Mouse (Mus musculus): Measurements from ENCODE around the gene Fstl4. TPM values are rescaled to one million over a fixed set of nuclear protein-coding genes. Genes with fewer than 3 reads are reported as not detected.

The Fstl4 gene
- total RNA-seq, 4 experiments from 2014 or later: 27.9 to 29.7 (median 28.9) TPM

DNA sequence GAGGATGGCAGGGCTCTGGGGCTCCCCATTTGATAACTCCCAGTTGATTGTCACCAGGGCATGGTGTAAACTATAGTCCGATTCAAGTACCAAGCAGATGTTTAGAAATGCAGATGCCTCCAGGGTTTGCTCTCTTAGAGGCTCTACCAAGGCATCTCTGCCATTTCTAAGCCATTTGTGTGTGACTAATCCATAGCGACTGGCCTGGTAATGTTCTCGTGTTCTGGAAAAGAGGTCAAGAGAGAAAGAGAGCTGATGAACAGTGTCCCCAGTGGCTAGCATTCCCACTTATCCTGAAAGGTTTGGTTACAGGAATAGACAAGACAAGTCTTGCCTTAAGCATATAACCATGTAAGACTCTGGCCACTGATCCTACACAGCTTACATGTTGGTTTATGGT is 3.5 kb downstream of the Fstl4 start:
- DNase-seq (ENCODE audit: low spot score in 2 of 2): no peak

DNA sequence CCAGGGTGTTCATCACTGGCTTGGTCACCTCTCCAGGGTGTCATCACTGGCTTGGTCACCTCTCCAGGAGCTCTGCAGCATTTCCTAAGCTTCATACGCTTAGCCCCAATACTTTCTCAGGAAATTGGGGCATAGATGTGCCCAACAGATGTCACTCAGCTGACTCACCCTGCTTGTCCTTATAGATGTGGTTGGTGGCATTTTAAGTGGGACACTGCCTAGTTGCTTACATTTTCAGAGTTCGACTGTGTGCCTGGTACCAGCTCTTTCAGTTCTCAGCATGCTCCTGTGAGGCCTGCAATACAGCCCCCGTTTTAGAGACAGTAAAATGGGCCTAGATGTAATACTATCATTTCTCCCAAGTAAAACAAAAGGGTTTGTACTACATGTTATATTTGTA is 8.6 kb downstream of the Fstl4 start:
- no peak for DNase-seq (ENCODE audit: low spot score in 2 of 2)

DNA sequence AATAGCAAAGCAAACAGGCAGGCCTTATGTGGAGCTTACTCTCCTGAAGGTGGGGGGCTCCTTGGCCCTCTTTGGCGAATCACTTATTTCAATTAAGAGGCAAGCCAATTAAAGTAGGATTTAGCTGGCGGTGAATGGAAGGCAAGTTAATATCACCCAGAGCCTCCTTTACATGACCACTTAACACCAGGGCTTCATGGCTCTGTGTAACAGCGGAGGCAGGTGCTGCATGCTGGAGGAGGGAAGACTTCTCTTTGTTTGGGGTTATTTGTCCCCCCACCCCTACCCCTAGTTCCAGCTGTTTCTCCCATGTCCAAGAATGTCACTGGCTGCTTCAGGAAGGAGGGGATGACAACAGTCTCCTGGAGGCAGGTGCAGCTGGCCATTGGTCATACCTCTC is 10.9 kb downstream of the Fstl4 start:
- DNase-seq (ENCODE audit: low spot score in 2 of 2): no peak

DNA sequence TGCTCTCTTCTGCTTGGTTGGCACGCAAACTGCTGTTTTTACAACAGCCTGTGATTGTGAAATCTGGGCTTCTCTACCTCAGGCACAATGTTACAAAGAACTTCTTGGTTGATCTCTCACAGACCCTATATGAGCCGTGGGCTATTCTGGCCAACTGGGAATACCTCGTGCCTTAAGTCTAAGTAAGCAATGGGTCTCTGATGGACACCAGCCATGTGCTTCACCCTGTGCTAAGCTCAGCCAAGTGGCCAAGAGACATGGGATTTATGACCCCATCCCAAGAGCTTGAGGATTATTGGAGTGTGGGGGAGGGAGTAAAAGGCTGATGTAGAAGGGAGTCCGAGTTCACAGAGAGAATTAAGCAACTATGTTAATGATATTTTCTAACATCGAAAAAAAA is 18.0 kb downstream of the Fstl4 start:
- no peak for DNase-seq (ENCODE audit: low spot score in 2 of 2)

DNA sequence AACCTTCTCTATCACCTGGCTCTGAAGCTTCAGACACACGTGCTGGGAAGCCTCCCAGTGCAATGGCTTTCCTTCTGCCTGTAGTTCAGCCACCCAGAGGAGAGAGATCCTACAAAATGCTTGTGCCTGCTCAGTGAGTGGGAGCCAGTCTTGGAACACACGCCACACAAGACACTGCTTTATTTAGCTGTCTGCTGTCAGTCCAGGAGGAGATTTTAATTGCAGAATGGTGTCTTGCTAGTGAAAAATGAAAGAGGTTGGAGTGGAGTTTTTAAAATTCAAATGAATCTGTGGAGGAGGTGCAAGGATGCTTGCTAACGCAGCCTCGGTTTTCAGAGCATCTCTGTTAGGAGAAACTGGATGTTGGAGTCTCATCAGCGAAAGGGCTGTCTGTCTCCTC is 29.9 kb downstream of the Fstl4 start:
- peak in 1 of 2 experiments; percentile 83 for DNase-seq (ENCODE audit: low spot score in 2 of 2)

DNA sequence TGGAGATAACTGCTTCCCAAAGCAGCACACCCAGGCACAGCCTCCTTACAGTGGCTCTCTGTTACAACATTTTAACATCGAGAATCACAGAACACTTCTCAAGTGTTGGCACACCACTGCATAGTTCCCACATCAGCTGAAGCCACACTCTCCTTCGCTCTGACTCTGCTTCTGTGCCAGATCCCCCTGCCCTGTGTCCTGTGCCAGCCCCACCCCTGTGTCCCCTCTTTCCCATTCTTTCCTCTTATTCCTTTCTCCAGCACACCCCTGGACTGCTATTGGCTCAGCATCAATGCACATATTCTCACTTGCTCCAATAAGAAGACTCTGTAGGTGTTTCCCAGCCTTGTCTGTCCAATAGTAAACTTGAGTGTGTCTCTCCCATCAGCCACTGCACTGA is 45.1 kb downstream of the Fstl4 start:
- no peak for DNase-seq (ENCODE audit: low spot score in 2 of 2)

DNA sequence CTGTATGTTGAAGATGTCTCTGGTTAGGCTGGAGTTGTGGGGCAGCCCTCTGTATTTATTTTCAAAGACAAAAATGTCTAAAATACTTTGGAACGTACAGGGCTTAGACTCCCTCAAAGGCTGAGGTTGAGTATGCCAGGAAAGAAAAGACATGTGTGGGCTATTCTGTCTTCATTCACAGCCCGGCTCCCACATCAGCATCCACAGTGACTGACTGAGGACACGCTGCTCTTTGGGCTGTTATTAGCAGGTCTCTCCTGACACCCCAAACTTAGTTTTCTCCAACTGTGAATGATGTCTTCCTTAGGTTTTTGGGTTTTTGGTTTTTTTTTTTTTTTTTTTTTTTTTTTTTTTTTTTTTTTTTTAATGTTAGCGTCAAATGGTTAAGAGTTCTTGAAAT is 51.6 kb downstream of the Fstl4 start:
- no peak for DNase-seq (ENCODE audit: low spot score in 2 of 2)

DNA sequence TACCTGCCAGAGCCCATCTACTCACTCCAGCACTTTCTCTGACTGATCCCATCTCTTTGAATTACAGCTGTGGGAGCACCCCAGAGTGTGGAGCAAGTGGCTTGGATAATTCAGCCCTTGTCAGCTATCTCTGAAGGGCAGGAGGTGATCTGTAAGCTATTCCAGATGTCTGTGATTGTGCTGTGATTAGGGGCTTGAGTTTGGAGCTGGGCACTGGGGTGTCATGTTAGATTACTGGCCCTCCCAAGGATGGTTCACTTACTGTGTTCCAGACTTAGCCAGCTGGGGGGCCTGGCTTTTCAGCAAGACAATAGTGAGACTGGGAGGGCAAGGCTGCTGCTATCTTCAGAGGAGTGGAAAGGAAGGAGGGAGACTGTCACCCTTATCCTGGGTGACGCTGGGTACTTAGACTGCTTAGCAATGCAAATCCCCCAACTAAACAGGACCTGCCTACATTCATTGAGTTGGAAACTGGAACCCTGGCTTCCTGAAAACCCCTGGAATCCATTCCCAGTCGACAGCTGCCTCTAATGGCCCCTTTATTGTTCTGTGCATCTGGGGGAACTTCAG is 56.0 kb downstream of the Fstl4 start:
- no peak for DNase-seq (ENCODE audit: low spot score in 2 of 2)

DNA sequence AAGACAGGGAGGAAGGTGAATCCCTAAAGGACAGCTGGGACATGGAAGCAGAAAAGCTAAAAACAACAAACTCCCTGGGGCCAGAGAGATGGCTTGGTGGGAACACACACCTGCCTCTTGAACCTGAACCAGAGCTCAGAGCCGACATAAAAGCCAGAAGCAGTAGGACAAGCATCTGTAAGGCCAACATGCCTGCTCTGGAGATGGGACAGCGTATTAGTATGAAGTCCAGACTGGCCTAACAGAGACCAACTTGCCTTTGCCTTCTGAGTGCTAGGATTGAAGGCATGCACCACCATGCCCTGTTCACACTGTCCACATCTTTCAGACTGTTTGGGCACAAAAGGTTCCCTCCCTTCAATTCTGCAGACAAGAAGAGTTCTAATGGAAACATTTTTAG is 62.2 kb downstream of the Fstl4 start:
- no peak for DNase-seq (ENCODE audit: low spot score in 2 of 2)

DNA sequence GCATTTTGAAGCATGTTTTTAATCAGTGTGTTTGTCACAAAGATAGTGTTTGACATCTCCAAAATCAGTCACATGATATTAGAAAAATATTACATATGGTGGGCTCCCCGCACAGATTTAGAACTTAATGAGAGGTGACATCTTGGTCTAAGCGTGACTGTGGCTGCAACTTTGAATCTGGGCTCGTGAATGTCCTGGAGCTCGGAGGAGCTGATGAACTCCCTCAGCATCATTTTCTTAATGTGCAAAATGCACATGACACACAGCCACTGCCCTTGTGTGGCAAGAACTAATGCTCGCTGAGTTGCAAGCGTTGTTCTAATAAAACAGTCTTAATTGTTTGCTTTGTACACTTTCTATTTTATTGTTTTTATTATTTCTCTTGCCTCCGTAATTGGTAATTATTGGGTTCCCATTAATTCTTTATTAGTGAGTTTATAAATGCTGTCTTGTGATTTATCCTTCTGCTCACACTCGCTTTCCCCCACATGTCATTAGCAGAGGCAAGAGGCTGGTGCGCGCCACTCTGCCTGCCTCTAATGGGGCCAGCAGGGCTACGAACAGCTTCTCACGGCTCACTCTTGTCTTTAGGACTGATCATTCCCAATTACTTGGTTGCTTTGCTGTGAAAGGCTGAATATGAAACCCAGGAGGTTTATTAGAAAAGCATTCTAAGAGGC is 67.3 kb downstream of the Fstl4 start:
- no peak for DNase-seq (ENCODE audit: low spot score in 2 of 2)

DNA sequence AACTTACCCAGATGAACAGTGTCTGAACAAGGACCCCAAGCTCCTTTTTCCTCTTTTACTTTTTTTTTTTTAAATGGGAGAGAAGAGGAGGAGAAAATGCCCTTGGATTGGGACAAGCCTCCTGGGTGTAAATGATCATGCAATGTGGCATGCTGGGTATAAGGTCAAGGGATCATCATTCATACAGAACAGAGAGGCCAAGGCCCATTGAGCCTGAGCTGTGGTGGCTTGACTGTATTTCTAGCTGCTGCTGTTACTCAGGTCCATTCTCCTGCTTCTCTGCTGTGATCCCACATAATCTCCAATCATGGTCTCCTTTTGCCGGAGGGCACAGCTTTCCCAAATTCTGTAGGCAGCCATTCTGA is 67.9 kb downstream of the Fstl4 start:
- no peak for DNase-seq (ENCODE audit: low spot score in 2 of 2)

DNA sequence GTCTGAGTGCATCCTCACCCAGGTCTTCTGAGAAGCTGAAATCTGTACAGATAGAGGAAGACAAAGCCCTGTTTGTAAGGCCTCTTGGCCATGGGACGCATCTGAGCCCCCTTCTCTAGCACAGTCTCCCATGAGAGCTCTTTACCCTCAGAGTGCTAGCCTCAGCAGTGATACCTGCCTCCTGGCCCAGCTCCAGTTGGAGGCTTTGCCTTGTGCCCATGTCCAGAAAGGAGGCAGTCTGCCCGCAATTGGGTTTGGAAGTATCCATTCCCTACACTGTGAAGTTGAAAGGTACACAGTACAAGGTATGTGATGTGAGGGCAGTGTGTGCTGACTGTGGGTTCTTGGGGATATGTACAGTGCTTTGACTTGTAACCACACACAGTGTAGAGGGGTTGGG is 84.3 kb downstream of the Fstl4 start:
- DNase-seq (ENCODE audit: low spot score in 2 of 2): no peak

DNA sequence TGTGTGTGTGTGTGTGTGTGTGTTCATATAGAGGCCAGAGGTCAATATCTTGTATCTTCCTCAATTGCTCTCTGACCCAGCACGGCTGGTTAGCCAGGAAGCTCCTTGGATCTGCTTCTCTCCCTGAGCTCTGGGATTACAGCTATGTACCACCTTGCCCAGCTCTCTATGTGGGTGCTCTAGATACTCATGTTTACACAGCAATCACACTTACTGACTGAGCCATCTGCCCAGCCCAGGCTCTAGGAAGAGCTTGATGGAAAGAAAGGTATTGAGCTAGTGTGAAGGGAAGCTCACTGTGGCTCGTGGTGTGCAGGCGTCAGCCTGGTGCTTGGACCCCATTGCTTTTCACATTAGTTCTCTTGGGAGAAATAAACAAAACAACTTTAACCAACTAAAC is 85.6 kb downstream of the Fstl4 start:
- DNase-seq (ENCODE audit: low spot score in 2 of 2): no peak

DNA sequence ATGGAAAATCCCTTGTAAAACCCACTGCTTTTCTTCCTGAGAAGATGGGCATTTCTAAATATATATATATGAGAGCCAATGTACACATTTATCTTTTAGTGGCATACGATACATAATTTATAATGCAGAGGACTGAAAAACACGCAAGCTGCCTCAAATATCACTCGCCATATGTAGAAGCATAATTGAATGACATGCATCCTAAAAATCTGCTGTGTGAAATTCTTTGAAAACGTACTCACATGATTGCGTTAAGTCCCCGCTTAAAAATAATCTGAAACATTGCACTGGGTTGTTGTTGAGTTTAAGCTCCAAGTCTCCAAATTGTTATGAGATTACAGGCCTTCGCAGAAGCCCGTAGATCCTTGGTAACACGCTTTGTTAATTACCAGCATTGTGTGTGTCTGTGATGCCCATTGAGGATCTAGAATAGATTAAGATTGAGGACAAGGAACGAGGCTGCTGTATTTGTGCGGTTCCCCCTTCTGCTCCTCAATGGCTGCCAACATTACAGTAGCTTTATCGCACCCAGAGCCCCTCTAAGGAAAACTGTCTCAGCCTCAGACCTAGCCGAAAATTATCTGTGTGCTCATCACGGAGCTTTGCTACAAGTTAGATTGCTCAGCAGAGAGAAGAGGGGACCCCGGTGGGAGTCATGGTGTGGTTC is 108.5 kb downstream of the Fstl4 start:
- no peak for DNase-seq (ENCODE audit: low spot score in 2 of 2)

DNA sequence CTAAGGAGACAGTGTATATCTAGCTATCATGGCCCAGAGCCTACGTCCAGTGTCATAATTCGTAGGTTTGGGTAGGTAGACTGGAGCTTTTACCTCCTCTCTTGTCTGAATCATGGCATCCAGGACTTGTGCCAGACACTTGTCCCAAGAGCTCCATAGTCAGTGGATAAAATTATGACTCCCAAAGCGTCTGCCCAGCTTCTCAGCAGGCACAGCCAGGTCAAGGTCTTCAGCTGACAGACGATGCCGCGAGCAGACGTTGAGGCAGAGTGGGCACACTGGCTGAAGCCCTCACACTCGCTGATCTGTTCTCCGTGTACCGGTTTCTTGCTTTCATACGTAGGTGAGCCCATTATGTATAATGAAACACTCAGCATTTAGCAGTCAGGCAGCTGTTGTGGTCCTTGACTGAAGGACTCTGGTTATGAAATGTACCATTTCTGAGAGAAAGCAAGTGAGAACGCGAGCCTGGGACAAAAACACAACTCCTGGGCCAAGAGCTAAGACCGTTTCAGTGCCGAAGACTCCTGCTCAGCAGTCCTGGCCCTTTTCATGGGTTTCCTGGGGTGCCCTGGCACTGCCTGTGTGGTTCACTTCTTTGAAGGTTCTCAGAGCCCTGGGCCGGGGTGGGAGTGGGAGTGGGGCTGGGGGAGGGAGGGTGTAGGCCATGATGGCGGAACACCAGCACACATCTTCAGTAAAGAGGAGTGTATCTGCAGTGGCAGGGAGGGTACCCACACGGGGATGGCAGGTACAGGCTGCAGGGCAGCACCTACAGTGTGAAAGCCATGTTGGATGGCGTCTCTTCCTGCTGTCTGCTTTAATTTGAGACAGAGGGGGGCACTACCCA is 111.7 kb downstream of the Fstl4 start:
- DNase-seq (ENCODE audit: low spot score in 2 of 2): no peak

DNA sequence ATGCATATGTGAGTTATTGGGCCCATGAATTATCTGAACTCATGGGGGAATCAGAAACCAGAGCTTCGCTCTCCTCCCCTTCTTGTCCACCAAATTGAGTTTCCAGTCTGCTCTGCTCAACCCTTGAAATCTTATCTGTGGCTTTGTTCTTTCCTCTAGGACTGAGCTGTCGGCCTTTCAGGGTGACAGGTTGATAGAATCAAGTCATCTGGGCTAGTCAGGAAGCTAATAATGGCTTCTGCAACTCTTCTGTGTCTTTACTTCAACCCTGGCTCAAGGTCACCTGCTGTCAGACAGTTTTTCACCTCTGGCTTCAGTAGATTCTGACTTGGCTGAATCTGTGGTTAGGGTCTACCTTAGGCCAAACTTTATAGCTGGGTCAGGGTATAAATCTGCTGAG is 113.2 kb downstream of the Fstl4 start:
- no peak for DNase-seq (ENCODE audit: low spot score in 2 of 2)

DNA sequence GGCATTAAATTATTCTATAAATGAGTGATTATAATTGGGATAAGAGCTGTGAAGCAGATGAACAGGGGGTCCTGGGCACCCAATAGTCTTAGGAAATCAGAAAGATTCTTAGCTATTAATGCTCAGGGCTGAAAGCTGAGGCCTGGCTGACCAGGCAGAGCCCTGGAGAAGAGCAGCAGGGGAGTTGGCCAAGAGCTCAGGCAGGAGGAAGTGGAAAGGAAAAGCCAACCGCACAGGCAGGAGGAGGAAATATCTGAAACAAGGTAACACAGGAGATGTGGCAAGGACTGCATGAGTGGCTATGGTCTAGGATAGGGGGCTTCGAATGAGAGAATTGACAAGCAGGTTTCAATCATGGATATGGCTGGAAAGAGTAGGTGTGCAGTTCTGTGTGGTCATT is 115.5 kb downstream of the Fstl4 start:
- no peak for DNase-seq (ENCODE audit: low spot score in 2 of 2)

DNA sequence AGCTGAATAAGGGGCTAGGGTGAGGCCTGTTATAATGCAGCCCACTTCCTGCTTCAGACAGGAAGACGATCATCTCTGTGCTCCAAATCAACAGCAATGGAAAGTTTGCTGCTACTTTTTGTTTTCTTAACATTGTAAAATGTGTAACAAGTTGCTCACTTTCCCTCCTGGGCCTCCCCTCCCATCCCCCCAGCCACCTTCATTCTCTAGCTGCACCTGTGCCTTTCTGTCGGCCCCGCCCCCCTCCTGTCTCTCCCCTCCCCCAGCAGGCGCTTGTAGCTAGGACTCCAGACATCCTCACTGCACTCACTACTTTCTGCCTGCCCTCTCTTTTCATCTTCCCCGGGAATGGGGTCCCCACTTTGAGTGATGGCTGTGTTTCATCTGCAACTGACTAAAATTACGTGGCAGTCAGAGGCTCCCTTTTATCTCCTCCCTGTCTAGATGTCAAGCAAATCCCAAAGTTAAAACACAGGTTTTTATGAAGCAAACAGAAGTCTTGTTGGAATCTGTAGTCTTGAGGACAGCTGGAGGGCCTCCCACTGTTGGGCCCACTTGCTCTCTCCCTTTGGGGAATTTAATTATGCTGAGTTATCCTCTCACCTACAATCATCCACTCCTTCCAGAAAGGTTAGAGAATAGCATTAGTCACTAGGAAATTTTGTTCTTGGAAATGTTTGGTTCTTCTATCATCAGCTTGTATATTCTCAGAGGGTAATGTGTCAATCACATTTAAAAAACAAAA is 122.3 kb downstream of the Fstl4 start:
- no peak for DNase-seq (ENCODE audit: low spot score in 2 of 2)

DNA sequence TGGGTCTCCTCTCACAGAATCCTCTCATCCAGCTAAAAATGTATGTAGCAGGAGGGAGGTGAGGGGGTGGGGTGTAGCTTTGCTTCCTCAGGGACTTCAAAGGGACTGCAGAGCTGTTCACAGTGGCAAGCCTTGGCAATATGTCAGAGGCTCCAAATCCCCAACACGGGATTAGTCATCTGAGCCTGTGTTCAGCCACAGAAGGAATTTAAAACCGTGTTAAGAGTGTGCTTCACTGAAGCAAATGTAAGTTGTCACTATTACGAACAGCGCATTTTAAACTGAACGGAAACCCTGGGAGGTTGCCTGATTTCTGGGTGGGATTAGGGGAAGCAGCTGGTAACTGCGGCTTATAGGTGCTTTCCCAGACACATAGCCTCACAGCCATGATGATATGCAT is 123.7 kb downstream of the Fstl4 start:
- peak in 1 of 2 experiments; percentile 69 for DNase-seq (ENCODE audit: low spot score in 2 of 2)

DNA sequence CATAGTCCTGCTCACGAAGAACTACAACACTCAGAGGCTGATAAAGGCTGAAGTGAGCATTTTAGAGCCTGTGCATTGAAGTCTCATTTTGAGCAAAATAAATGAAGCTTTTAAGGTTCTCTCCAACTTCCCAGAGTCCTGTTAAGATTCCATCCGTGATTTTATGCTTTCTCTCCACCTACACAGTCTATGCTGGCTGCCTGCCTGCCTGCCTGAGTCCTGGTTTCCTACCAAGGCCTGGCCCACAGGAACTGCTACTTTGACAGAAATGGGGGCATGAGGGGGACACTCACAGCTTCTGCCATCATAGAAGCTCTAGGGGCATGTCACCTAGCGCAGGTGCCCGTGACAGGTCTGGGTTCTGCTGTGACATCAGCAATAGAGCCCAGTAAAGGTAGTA is 125.1 kb downstream of the Fstl4 start:
- DNase-seq (ENCODE audit: low spot score in 2 of 2): peak in 1 of 2 experiments; percentile 42

DNA sequence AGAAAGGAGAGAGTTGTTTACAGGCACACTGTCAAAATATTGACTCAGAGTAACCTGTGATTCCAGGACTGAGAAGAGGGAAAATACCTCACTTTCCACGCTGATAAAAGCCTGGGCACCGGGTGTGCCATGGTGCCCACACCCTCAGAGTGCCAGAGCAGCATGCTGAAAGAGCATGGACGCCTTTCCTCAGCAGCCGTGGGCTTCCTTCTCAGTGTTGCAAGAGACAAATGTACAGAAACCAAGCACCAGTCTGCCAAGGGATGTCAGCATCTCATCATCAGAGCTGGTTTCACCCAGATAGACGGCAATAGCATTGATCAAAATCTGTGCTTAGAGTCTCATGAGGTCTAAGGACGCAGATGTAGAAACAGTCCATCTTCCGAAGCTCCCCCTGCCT is 125.7 kb downstream of the Fstl4 start:
- DNase-seq (ENCODE audit: low spot score in 2 of 2): no peak

DNA sequence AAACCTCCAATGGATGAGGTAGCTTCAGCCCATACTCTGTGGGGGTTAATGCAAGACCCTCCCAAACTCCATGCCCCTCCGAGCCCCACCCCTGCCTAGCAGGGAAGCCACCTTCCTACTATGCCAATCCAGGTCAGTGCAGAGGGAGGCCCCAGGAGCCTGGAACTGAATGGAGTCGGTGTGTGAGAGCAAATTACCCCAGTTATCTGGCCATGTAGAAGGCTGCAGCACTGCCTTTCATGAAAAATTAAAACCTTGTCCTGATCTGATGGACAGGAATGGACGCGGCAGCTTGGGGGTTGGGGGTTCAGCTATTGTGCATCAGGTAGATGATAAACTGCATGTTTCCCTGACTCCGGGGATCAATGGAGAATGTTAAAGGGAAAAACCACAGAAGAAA is 139.7 kb downstream of the Fstl4 start:
- no peak for DNase-seq (ENCODE audit: low spot score in 2 of 2)

All from left cerebral cortex, adult 8-10 months (tissue).